ENCODE assay signal across 25 mouse cellular contexts in genomic region chr5:132841794-132842193, GRCm38 (mm10).
A peak's percentile ranks its signal among the peaks of the same experiment; 100 is the strongest.
DNase-seq lines count a peak whose midpoint lies in the region; ATAC-seq and TF ChIP-seq lines count a peak whose summit lies in the region.
"Had no signal": no experiment of that assay in that cellular context is flagged by ENCODE, and none has a peak within 500 bp of the region (broad histone marks: within the 10 kb centered on the region; RNA-seq: fewer than 3 reads in every experiment).

No protein-coding gene starts in this region.

- intact Hi-C loops in gastrocnemius, adult 2 months (cut with DNase I): no loop called here
- intact Hi-C loops in gastrocnemius, postnatal 36 days (cut with DNase I): no loop called here

- 96% methylated on average over 3 of the region's 3 CpGs for WGBS in cerebellum, adult 2 months

- TF ChIP-seq CTCF in gastrocnemius, adult 2 months (IDR thresholded peaks at IDR 0.05): peak; percentile 23; the same call in 1 of the 2 replicates
- peak; percentile 51 for TF ChIP-seq CTCF in layer of hippocampus, adult 2 months (conservative IDR thresholded peaks at IDR 0.05)
- peak; percentile 29; the same call in 1 of the 2 replicates for TF ChIP-seq CTCF in testis, adult 2 months (IDR thresholded peaks at IDR 0.05; ENCODE audit: control insufficient read depth, insufficient read depth, insufficient replicate concordance, low read depth, low read length)
- no peak for TF ChIP-seq CTCF in cerebellum, adult 2 months (IDR thresholded peaks at IDR 0.05; ENCODE audit: borderline replicate concordance, insufficient read depth, low read depth, low read length)

- H3K4me3 ChIP-seq in gastrocnemius, adult 2 months: no peak overlapping the region
- no peak overlapping the region for H3K4me3 ChIP-seq in layer of hippocampus, adult 2 months
- H3K4me3 ChIP-seq in testis, adult 2 months (ENCODE audit: control insufficient read depth, low read depth, low read length): no peak overlapping the region
- H3K4me3 ChIP-seq in cerebellum, adult 2 months (replicated peaks; ENCODE audit: insufficient read depth, low read depth, low read length): no peak overlapping the region
- H3K4me3 ChIP-seq: embryonic facial prominence, embryonic 12.5 days; heart, embryonic 15.5 days; limb, embryonic 12.5 days; liver, embryonic 13.5 days; midbrain, embryonic 10.5 days; neural tube, embryonic 15.5 days had no signal

- no peak for DNase-seq in gastrocnemius, adult 2 months
- no peak for DNase-seq in gastrocnemius, postnatal 36 days
- no peak for DNase-seq in layer of hippocampus, adult 2 months (ENCODE audit: low spot score in 2 of 2)
- DNase-seq in layer of hippocampus, adult 11-12 months (ENCODE audit: low spot score): no peak
- no peak for DNase-seq in testis, postnatal 10 days (ENCODE audit: low spot score)
- DNase-seq in cerebellum, adult 2 months: no peak
- DNase-seq: adrenal gland, postnatal 14 days; cerebellum, adult 11 months; cerebellum, postnatal 14 days; forebrain, postnatal 0 days; gastrocnemius, postnatal 25 days; kidney, adult 11 months; liver, embryonic 13.5 days; right cerebral cortex, adult 18-20 months; right cerebral cortex, postnatal 4 days; thymus, adult 2 months had no signal

- H3K27me3 ChIP-seq in testis, adult 2 months (ENCODE audit: control insufficient read depth, insufficient read depth, low read length): no peaks in the 10 kb centered on the region
- no peaks in the 10 kb centered on the region for H3K27me3 ChIP-seq in cerebellum, adult 2 months (ENCODE audit: control insufficient read depth, insufficient read depth, low read length)
- H3K27me3 ChIP-seq: embryonic facial prominence, embryonic 12.5 days; heart, embryonic 15.5 days; limb, embryonic 12.5 days; liver, embryonic 13.5 days; neural tube, embryonic 15.5 days had no signal

- H3K27ac ChIP-seq in gastrocnemius, adult 2 months: no peak overlapping the region
- H3K27ac ChIP-seq in layer of hippocampus, adult 2 months: no peak overlapping the region
- H3K27ac ChIP-seq in testis, adult 2 months (ENCODE audit: control insufficient read depth, insufficient read depth, low read depth, low read length): no peak overlapping the region
- H3K27ac ChIP-seq in cerebellum, adult 2 months (ENCODE audit: insufficient read depth, low read length): no peak overlapping the region
- H3K27ac ChIP-seq: embryonic facial prominence, embryonic 12.5 days; heart, embryonic 15.5 days; limb, embryonic 12.5 days; liver, embryonic 13.5 days; macrophage; midbrain, embryonic 10.5 days; neural tube, embryonic 15.5 days had no signal

- no peak for ATAC-seq in cerebellum, adult (ENCODE audit: insufficient number of reproducible peaks, low FRiP score, low TSS enrichment)
- ATAC-seq: forebrain, postnatal 0 days; hindbrain, embryonic 16.5 days had no signal

- H3K4me1 ChIP-seq in testis, adult 2 months (ENCODE audit: control insufficient read depth, insufficient read depth, low read length): no peaks in the 10 kb centered on the region
- H3K4me1 ChIP-seq in cerebellum, adult 2 months (ENCODE audit: control insufficient read depth, insufficient read depth, low read length): no peaks in the 10 kb centered on the region
- H3K4me1 ChIP-seq: heart, embryonic 15.5 days; liver, embryonic 13.5 days; neural tube, embryonic 15.5 days had no signal

- H3K36me3 ChIP-seq in testis, adult 2 months (ENCODE audit: control insufficient read depth, insufficient read depth, low read length): no peaks in the 10 kb centered on the region
- H3K36me3 ChIP-seq: embryonic facial prominence, embryonic 12.5 days; heart, embryonic 15.5 days; limb, embryonic 12.5 days; liver, embryonic 13.5 days; midbrain, embryonic 10.5 days; neural tube, embryonic 15.5 days had no signal

- TF ChIP-seq POLR2A in testis, adult 2 months (IDR thresholded peaks at IDR 0.05; ENCODE audit: control insufficient read depth, low read depth, low read length): no peak
- no peak for TF ChIP-seq POLR2A in cerebellum, adult 2 months (IDR thresholded peaks at IDR 0.05; ENCODE audit: borderline replicate concordance, insufficient read depth, low read length)
